Mouse (Mus musculus) MEL (cell line): ENCODE results near the gene Stat4.

Source experiments
- CTCF ChIP-seq, 3 experiments: IDR thresholded peaks in 2 of 3; conservative IDR thresholded peaks in 1 of 3; 2 replicates each; pipeline ENCODE4 v1.5.1; 2011 to 2012; ENCODE audit warnings: low read length in 3 of 3, low read depth in 2 of 3, mild to moderate bottlenecking in 2 of 3, improper control_type of control experiment in 1 of 3, inconsistent platforms in 1 of 3, mixed read lengths in 1 of 3, moderate library complexity in 1 of 3; ENCODE audit not compliant: control insufficient read depth in 1 of 3, insufficient read depth in 1 of 3, poor library complexity in 1 of 3, severe bottlenecking in 1 of 3
- E2F4 ChIP-seq: IDR thresholded peaks from 2 replicates; pipeline ENCODE4 v1.6.1; 2011; ENCODE audit warnings: low read depth, low read length, improper control_type of control experiment, borderline replicate concordance
- ELF1 ChIP-seq: IDR thresholded peaks from 2 replicates; pipeline ENCODE4 v1.6.1; 2014; ENCODE audit warnings: low read depth, mild to moderate bottlenecking, inconsistent platforms, low read length, improper control_type of control experiment, moderate library complexity
- EP300 ChIP-seq, 2 experiments: IDR thresholded peaks; 2 replicates each; pipeline ENCODE4 v1.6.1; 2011; ENCODE audit warnings: improper control_type of control experiment in 2 of 2, low read length in 2 of 2, low read depth in 1 of 2, mild to moderate bottlenecking in 1 of 2
- GABPA ChIP-seq: IDR thresholded peaks from 2 replicates; pipeline ENCODE4 v1.6.1; 2012; ENCODE audit warnings: low read depth, mild to moderate bottlenecking, inconsistent platforms, low read length, improper control_type of control experiment, moderate library complexity
- HCFC1 ChIP-seq: IDR thresholded peaks from 2 replicates; pipeline ENCODE4 v1.6.1; 2012; ENCODE audit warnings: low read depth, mild to moderate bottlenecking, inconsistent platforms, low read length, improper control_type of control experiment, moderate library complexity
- MAFK ChIP-seq: IDR thresholded peaks from 2 replicates; pipeline ENCODE4 v1.6.1; 2011; ENCODE audit warnings: low read depth, mild to moderate bottlenecking, low read length, improper control_type of control experiment, borderline replicate concordance
- MAX ChIP-seq: IDR thresholded peaks from 2 replicates; pipeline ENCODE4 v1.6.1; 2011; ENCODE audit warnings: low read length, improper control_type of control experiment
- NRF1 ChIP-seq: IDR thresholded peaks from 2 replicates; pipeline ENCODE4 v1.6.1; 2014; ENCODE audit warnings: low read depth, mild to moderate bottlenecking, inconsistent platforms, low read length, improper control_type of control experiment, moderate library complexity; ENCODE audit not compliant: poor library complexity, insufficient read depth, severe bottlenecking
- POLR2A ChIP-seq, 2 experiments: IDR thresholded peaks; 2 replicates each; pipeline ENCODE4 v1.6.1; 2011 to 2012; ENCODE audit warnings: low read length in 2 of 2, mild to moderate bottlenecking in 2 of 2, control low read depth in 1 of 2, improper control_type of control experiment in 1 of 2, low read depth in 1 of 2, moderate library complexity in 1 of 2; ENCODE audit not compliant: control insufficient read depth in 1 of 2, insufficient read depth in 1 of 2, poor library complexity in 1 of 2
- SIN3A ChIP-seq: IDR thresholded peaks from 2 replicates; pipeline ENCODE4 v1.6.1; 2012; ENCODE audit warnings: low read length, improper control_type of control experiment, inconsistent platforms
- SMC3 ChIP-seq: IDR thresholded peaks from 2 replicates; pipeline ENCODE4 v1.6.1; 2011; ENCODE audit warnings: low read depth, low read length, improper control_type of control experiment
- ZKSCAN1 ChIP-seq: IDR thresholded peaks from 2 replicates; pipeline ENCODE4 v1.6.1; 2012; ENCODE audit warnings: low read depth, mild to moderate bottlenecking, inconsistent platforms, low read length, improper control_type of control experiment, moderate library complexity
- ZNF384 ChIP-seq: IDR thresholded peaks from 2 replicates; pipeline ENCODE4 v1.6.1; 2012; ENCODE audit warnings: low read depth, mild to moderate bottlenecking, inconsistent platforms, low read length, improper control_type of control experiment

- no peak for TF ChIP-seq CTCF (IDR thresholded peaks at IDR 0.05 in 2 of 3, conservative IDR thresholded peaks at IDR 0.05 in 1 of 3; ENCODE audit: control insufficient read depth in 1 of 3, insufficient read depth in 1 of 3, low read depth in 2 of 3, low read length in 3 of 3, poor library complexity in 1 of 3, severe bottlenecking in 1 of 3)
- no peak for TF ChIP-seq EP300 (IDR thresholded peaks at IDR 0.05; ENCODE audit: low read depth in 1 of 2, low read length in 2 of 2)
- no peak for TF ChIP-seq NRF1
- no peak for TF ChIP-seq SIN3A
- TF ChIP-seq POLR2A (IDR thresholded peaks at IDR 0.05; ENCODE audit: control insufficient read depth in 1 of 2, insufficient read depth in 1 of 2, low read depth in 1 of 2, low read length in 2 of 2, poor library complexity in 1 of 2) = no peak
- no peak for TF ChIP-seq SMC3
- TF ChIP-seq MAFK = no peak
- TF ChIP-seq MAX = no peak
- TF ChIP-seq ZKSCAN1 = no peak
- no peak for TF ChIP-seq ELF1
- TF ChIP-seq GABPA = no peak
- no peak for TF ChIP-seq E2F4
- no peak for TF ChIP-seq ZNF384
- TF ChIP-seq HCFC1 = no peak
Observed at GRCm38 (mm10) chr1:52156351-52156750, 169.4 kb downstream of the Stat4 start.
